Mouse (Mus musculus) activated CD4-positive, CD25-positive, alpha-beta regulatory T cell (primary cell): Measurements from ENCODE around the gene Dnmt1. TPM values are rescaled to one million over a fixed set of nuclear protein-coding genes. Genes with fewer than 3 reads are reported as not detected.

Source experiments
- polyA plus RNA-seq, 2 experiments: library from polyadenylated mRNA; unstranded; fragments of 100-300 nt; shearing (Covaris generic); gene quantifications; one replicate each; pipeline ENCODE4 v1.2.1; 2017

Gene Dnmt1
- polyA plus RNA-seq, result 10 to 100 TPM; 40.3 to 87.6 TPM

GRCm38 (mm10) chr9:20959430-20959938 is at the start of gene Dnmt1:
Dnmt1 (minus strand) TSS chr9:20959888.

GRCm38 (mm10) chr9:21002627-21003551 is 43.2 kb upstream of the Dnmt1 start, which contains the start of gene Mrpl4:
Mrpl4 (plus strand) TSS chr9:21002738.

GRCm38 (mm10) chr9:20976216-20976960 is 16.7 kb upstream of the Dnmt1 start, which contains the start of gene S1pr2:
S1pr2 (minus strand) TSS chr9:20976781.

GRCm38 (mm10) chr9:20898511-20899073 is 61.1 kb downstream of the Dnmt1 start, which contains the start of gene Eif3g:
Eif3g (minus strand) TSS chr9:20898623.

GRCm38 (mm10) chr9:20887704-20888385 is 71.8 kb downstream of the Dnmt1 start, which contains the start of gene Ppan:
Ppan (plus strand) TSS chr9:20888175.

GRCm38 (mm10) chr9:20879097-20879792 is 80.4 kb downstream of the Dnmt1 start, which contains the start of gene Angptl6:
Angptl6 (minus strand) TSS chr9:20879727.

GRCm38 (mm10) chr9:20868448-20869001 is 91.2 kb downstream of the Dnmt1 start, which contains the start of gene A230050P20Rik:
A230050P20Rik (plus strand) TSS chr9:20868642.

Other genes with a start within 250 kb of the Dnmt1 start
- under 1 TPM; 0.11 to 0.80 TPM for gene Olfm2, start 213.5 kb downstream of the Dnmt1 start, polyA plus RNA-seq
- under 1 TPM in 1 of 2 experiments, not detected in 1; 0.05 TPM for gene Col5a3, start 144.8 kb downstream of the Dnmt1 start, polyA plus RNA-seq
- not detected for gene Rdh8, start 141.4 kb downstream of the Dnmt1 start, polyA plus RNA-seq
- gene A230050P20Rik, start 91.2 kb downstream of the Dnmt1 start, polyA plus RNA-seq, result 10 to 100 TPM; 41.6 to 48.0 TPM
- gene Angptl6, start 80.2 kb downstream of the Dnmt1 start, polyA plus RNA-seq, result 1 to 10 TPM; 1.7 to 3.3 TPM
- 10 to 100 TPM; 51.5 to 79.7 TPM for gene Ppan, start 71.7 kb downstream of the Dnmt1 start, polyA plus RNA-seq
- gene Eif3g, start 61.3 kb downstream of the Dnmt1 start, polyA plus RNA-seq, result 100 to 1,000 TPM; 206 to 307 TPM
- gene S1pr2, start 16.9 kb upstream of the Dnmt1 start, polyA plus RNA-seq, result 10 to 100 TPM in 1 of 2 experiments, 1 to 10 TPM in 1; 8.7 to 17.8 TPM
- gene Mrpl4, start 42.9 kb upstream of the Dnmt1 start, polyA plus RNA-seq, result 100 to 1,000 TPM; 128 to 147 TPM
- gene Icam1, start 56.1 kb upstream of the Dnmt1 start, polyA plus RNA-seq, result 100 to 1,000 TPM in 1 of 2 experiments, 10 to 100 TPM in 1; 79.0 to 136 TPM
- under 1 TPM; 0.69 to 0.85 TPM for gene Icam4, start 69.5 kb upstream of the Dnmt1 start, polyA plus RNA-seq
- gene Icam5, start 72.2 kb upstream of the Dnmt1 start, polyA plus RNA-seq, result 1 to 10 TPM; 1.3 to 2.1 TPM
- gene Zglp1, start 107.2 kb upstream of the Dnmt1 start, polyA plus RNA-seq, result under 1 TPM in 1 of 2 experiments, not detected in 1; 0.47 TPM
- gene Gm49373, start 113.2 kb upstream of the Dnmt1 start, polyA plus RNA-seq, result under 1 TPM; 0.21 to 0.48 TPM
- 10 to 100 TPM; 22.0 to 35.0 TPM for gene Fdx1l, start 113.7 kb upstream of the Dnmt1 start, polyA plus RNA-seq
- 1 to 10 TPM in 1 of 2 experiments, under 1 TPM in 1; 0.77 to 2.0 TPM for gene Gm38431, start 132.1 kb upstream of the Dnmt1 start, polyA plus RNA-seq
- gene Raver1, start 132.1 kb upstream of the Dnmt1 start, polyA plus RNA-seq, result 10 to 100 TPM; 53.8 to 73.2 TPM
- gene Tyk2, start 171.4 kb upstream of the Dnmt1 start, polyA plus RNA-seq, result 10 to 100 TPM; 38.3 to 73.3 TPM
- 100 to 1,000 TPM; 257 to 310 TPM for gene Cdc37, start 190.1 kb upstream of the Dnmt1 start, polyA plus RNA-seq
- gene Pde4a, start 205.8 kb upstream of the Dnmt1 start, polyA plus RNA-seq, result 1 to 10 TPM in 1 of 2 experiments, under 1 TPM in 1; 0.45 to 3.7 TPM